Mouse (Mus musculus) embryo, embryonic 9.5 days (tissue): ENCODE measurements around the gene Fryl.

ENCODE experiments used
- DNase-seq: peaks from one replicate; pipeline ENCODE4 v3.0.0-alpha.2; 2017; ENCODE audit errors: extremely low spot score

The Fryl gene

DNA sequence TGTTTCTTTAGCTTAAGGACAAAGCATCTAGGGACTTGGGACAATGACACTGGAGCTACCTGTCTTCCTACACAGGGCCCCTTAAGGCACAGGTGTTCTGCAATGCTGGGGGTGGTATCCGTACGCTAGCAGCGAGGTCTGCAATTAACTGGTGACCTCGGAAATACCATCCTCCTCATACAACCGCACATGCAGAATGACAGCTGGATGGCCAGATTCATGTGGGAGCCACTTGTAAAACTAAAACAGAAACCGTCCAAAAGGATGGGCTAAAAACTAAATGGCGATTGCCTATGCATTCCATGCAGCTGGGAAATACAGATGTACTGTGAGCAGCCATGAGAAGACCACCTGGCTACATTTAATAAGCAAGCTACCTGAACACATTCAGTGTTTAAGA, 34.6 kb downstream of the Fryl start:
- DNase-seq: no peak

DNA sequence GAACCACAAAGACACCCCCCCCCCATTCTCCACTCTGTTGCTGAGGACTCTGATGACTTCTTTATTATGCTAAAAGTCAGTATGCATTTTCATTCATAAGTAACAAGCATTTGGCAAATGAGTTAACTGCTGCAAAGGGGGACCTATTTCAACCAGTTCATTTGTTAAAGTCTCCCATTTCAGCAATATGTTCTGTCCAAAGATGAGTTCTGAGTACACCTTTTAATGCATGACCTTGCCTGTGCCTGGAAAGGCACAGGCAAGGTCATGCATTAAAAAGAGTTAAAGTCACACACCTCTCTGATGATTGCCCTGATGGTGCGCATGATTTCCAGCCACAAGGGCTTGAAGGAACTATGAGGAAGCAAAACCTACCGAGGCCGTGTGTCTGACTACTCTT, 36.7 kb downstream of the Fryl start:
- no peak for DNase-seq

DNA sequence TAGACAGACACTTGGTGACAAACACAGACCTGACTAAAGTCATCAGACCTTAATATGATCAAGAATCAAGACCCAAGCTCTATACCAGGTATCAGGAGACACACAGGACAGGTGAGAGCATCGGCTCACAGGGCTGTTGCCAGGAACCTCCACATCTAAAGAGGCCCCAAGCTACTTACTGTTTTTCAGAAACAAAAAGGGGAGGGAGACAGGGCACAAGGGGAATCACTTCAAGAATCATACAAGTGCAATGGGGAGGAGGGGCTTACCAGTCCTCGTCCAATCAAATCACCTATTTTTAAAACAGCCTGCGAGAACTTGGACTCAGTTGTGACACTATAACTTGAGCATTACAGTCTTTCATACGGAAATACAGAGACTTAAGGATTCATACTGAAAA, 38.4 kb downstream of the Fryl start:
- DNase-seq: no peak

DNA sequence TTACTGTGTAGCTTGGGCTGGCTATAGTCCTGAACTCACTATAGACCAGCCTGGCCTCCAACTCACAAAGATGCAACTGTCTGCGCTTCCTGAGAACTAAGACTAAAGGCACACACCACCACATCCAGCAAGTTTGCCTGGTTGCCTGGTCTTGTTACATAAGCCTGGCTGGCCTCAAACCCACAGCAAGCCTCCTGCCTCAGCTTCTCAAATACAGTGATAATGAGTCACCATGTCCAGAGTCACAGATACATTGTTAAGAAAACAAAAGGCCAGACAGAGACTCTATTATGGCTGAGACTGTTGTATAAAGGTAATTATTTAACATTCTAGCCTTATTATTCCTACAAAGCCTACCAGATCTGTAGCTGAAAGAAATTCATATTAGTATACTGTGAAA, 39.3 kb downstream of the Fryl start:
- DNase-seq: no peak

DNA sequence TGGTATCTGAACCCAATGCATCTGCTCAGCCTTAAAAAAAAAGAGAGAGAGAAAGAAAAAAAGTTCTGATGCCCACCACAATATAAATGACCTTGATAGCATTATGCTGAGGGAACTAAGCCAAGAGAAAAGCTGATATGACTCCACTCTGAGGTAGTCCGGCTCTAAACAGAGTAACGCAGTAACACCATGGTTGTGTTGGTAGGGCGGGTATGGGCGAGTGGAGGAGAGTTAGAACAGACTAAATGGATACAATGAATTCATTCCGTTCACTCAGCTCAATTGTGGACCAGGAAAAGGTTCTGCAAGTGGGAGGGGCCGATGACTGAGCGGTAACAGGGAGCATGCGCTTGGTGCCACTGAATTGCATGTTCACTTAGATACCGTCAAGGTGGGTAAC, 40.4 kb downstream of the Fryl start:
- no peak for DNase-seq

DNA sequence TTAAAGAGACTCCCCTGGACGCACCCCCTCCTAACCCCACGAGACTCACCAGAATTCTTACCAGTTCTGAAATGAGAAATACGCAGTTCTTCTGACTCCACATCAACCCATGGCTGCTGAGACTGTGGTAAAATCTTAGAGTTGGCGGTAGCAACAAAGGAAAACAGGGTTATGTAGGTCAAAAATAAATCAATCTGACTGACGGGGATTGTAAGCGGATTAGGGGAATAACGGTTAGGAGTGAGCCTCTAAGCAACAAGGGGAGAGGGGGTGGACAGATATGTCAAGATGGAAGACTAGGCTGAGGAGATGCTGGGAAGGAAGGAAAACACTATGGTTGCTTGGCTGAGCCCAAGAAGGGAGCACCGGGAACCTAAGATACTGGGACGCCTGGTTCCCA, 44.0 kb downstream of the Fryl start:
- no peak for DNase-seq

DNA sequence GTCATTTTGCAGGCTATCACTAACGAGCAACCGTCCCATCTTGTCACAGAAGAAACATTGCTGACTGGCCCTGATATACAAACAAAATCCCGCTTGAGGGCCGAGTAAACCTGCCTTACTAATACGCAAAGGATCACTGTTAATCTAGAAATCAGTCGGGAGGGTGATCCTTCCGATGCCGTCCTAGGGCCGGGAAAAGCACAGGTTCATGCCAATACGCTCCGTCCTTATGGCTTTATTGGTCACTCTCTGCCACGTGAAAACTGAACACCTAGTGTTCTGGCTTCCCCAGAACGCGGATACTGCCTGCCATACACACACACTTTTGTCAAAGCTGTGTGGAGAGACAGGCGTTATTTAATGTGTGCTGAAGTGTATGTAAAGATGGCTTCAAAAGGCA, 44.5 kb downstream of the Fryl start:
- DNase-seq: no peak

DNA sequence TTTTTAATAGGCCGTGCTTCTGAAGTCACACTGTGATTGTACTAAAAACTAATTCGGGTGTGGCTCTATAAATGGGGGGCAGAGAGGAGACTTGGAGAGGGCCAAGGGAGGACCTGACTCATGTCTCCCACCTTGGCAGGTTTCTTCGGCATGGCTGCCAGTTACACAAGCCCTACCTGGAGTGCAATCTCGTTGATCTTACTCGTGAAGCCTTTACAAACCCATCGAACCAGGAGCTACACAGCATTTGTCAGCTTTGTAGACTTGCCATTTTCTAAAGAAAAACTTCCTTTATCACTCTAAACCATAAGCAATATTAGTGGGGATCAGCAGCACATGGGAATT, 45.5 kb downstream of the Fryl start:
- DNase-seq: no peak

DNA sequence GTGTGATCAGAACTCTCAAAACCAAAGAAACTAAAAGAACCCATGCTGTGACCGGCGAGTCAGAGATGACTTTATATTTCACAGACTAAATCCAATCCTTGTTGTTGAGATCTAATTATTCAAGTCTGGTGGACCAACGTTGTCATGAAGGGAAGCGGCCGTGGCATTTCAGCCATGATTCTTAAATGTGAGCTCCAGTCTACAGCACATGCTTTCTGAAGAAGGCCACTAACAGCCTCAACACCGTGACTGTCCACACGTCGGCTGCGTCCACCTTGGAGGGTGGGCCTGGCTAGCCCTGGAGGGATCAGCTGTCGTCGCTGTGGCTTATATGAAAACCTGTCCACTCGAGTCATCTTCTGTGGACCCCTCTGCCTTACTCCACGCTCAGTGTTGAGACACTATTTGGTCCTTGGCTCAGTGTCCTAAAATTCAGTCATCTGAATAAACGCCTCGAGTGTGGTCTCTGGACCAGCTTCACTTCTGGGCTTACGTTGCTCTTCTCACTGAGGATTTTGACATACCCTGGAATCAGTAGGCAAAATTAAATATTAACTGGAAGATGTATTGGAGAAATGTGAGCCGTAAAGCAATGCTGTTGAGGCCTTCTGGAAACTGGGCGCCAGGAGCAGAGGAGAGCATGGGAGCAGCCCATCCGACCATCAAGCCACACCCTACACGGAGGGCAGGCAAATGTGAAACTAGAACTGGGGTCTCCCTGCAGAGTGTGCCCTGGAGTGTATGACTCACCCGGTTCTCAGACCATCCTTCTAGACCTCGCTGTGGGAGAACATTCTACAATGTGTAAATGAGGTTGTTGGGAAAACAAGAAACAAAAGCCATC, 46.1 kb downstream of the Fryl start:
- no peak for DNase-seq

DNA sequence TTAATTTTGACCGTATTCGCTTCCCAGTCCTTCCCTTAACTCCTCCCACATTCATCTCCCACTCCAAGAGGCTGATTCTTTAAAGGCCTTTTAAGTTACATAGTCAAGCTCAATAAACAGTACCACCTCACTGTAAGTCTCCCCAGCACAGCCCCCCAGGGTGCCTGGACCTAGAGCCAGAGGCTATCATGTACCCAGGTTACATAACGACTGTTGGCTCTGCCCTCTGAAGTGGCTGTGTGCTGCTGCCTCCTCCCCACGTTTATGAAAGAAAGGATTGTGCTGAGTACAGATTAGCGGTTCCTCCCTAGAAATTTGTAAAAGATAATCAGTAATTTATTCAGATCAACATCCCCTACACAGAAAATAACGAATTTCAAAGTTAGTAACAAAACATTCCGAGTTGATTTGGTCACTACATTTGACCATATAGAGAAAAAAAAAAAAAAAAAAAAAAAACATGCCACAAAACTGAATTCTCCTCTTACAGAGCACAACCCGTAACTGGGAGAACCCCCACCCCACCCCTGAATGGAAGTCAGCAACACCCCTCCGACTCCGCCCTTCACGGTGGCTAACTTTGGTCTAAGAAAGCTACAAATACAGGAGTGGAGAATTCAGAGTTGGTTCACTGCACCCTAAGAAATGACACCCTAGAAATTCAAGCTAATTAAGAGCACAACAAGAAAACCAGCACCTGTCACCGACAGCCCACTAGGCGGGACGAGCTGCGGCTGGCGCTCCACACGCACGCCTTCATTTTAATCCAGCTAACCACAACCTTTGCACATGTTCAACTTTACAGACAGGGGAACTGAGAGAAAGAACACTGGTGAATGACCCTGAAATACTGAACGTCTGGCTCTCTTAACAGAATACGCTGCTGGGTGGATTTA, 47.0 kb downstream of the Fryl start:
- no peak for DNase-seq

DNA sequence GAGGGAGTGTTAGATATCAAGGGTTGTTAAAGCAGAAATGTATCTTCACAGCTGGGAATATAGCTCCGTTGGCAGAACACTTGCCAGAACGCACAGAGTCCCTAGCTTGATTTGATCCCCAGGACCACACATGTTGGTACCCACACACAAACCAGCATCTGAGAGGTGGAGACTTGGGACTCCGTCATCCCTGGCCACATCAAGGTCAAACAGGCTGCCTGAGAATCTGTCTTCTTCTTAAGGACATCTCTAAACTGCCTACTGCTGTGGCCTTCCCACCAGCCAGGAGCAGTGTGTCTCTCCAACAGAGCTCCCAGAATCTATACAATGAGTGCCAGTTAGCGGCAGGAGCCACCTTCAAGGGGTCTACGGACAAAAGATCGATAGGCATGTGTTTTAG, 47.8 kb downstream of the Fryl start:
- no peak for DNase-seq

DNA sequence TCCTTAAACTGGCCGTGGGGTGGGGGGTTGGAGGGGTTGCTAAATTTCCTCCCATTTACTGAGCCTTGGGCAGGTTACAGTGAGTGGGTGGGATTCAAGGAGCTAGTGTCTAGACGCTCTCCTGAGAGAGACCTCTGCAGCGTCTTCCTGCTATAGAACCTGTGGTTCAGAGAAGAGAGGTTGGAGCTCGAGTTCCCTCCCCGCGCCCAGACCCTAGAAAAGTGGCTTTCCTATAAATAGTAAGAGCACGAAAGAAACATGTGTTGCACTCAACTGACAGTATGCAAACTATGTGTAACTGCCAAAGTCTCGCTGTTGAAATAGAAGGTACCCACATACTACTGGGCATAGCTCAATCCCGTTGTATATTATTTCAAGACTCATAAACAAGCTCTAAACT, 49.7 kb downstream of the Fryl start:
- DNase-seq: no peak

DNA sequence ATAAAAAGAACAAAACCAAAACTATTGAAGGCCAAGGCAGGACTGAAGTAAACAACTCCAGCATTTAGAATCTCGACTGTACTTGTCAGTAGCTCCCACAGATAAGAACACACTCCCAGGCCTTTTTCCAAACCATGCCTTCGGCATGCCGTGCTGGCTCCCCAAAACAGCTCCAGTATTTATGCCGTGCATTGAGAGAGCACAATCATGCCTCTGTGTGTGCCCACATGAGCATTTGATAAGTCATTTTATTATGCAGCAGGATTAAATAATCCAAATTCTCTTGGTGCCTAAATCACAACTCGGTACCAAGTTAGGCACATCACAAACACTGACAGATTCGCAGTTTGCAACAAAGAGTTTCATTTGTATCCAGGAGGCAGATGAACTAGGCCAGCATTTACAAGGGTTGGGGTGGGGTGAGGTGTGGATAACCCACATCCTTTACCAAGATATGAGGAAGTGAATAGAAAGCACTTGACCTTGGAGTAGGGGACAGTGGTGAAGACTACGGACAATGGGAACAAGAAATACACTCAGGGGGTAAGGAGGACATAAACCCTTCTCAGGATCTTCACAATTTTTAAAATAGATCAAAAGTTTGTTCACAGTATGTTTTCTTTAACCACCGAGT, 50.3 kb downstream of the Fryl start:
- DNase-seq: no peak

DNA sequence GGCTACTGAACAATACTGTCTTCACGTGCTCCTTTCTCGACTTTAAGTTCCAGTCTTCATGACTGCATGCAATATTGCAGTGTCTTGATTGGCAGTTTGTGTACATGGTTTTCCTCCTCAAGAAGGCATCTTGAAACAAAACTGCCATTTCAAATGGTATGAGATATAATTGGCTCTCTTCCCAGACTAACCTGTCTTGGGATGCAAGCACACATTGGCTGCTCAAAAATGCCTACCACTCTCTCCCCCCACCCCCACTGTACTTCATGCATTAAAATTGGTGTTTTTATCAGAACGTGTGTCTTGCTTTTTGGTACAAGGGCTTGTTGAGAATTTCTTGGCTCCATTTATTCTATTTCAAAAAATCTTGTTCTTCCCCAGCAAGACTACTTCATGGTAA, 51.4 kb downstream of the Fryl start:
- no peak for DNase-seq

DNA sequence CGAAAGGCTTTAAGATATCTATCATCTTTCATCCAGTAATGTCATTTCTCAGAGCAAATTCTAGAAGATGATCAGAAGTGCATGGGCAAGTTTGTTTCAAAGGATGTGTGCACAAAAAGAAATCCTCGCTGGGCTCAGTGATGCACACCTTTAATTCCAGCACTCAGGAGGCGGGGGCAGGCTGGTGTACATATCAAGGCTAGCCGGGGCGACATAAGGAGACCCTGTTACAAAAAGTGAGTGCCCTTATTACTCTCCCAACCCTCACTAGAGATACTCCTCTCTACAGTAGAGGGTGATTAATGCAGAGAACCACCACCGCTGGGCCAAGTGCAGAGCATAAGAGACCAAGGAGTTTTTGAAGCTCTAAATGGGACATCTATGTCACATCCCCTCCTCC, 53.9 kb downstream of the Fryl start:
- no peak for DNase-seq

DNA sequence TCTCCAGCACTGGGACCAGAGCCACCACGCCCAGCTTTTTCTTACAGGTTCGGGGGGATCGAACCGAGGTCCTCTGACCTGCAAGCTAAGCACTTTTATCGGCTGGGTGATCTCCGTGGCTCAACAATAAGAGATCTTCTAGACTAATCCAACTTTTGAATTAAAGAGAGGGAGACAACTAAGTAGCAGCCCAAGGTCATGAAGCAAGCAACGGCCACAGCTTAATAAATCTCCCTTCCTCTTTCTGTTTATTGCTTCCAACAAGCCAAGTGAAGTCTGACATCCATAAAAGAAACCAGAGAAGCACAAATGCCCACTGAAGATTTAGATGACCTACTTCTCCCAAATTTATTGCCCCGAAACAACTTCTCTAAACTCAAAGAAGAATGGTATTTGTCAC, 54.3 kb downstream of the Fryl start:
- DNase-seq: no peak

DNA sequence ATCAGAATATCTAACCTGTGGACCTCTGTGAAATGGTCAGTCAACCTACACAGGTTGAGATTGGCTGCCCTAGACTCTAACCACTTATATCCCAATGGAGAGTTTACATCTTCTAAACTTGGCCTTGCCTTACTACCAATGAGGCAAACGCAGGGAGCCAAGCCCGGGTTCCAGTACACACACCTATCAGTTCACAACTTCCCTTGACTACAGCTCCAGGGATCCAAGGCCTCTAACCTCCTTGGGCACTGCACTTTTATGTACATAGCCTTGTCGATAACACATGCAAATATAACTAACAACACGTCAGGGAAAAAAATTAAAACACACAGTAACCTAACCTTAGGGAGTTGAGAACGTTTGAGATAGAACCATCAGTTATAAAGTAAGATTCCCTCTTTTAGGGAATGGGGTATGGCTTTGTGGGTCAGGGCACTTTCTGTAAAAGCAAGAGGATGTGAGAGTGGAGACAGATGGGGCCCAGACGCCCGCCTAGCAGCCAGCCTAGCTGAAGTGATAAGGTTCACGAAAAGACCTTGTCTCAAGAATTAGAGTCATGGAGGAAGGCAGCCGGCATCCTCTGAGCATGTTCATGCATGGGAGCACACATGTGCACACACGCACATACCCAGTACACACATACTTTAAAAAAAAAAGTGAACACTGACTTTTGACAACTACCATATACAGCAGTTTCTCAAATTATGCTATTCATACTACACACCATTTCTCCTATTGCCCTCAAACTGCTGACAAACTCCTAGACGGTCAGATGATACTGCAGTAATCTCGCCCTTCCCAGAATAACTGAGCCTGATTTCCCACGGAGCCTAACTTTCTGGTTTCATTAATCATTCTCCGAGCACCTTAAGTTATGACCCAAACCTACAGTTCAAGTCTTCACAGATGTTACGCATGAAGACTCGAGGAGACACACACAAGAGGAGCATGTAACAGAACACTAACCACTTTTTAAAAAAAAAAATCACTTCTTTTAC, 55.7 kb downstream of the Fryl start:
- no peak for DNase-seq

DNA sequence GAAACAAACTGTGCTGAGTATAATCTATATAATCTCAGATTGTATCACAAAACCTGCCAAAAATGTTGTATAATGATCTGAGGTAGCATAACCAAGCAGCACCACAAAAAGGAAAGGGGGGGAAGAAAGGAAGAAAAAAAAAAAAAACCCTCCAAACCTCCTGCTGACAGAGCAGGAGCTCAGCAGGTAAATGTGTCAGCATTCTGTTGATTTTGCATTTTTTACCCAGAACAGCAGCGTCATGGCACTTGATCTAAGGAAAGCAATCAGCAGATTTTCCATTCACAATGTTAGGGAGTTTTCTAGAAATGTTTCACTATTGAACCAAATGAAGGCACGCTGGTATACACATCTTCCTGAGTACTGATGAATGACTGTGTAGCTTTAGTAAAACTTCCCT, 56.8 kb downstream of the Fryl start:
- DNase-seq: no peak

DNA sequence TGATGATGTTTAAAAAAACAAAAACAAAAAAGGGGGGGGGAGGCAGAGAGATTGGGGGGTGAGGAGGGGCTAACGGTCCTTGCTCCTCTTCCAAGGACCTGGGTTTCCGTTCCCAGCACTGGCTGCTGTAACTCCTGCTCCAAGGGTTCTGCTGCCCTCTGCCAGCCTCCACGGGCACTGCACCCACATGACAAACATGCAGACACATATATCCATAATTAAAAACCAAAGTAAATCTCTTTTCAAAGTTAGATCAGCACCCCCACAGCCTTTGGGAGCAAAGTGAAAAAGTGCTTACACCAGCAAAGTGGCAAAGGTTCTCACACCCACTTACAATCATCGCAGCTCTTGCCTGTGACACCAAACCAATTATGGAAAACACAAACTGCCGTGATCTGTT, 57.7 kb downstream of the Fryl start:
- no peak for DNase-seq

DNA sequence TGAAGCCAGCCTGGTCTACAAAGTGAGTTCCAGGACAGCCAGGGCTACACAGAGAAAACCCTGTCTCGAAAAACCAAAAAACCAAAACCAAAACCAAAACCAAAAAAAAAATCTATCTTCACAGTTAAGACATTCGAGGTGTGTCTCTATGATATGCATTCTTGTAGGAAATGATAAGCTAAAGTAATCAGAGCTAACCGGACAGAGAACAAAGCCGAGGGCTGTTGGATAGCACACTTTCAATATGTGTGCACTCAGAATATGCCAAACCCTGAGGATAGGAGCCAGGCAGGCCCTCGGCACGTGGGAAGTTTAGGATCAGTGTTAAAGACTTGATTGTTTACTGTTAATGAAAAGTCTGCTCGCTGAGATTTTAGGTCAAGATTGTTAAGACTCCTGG, 58.6 kb downstream of the Fryl start:
- no peak for DNase-seq

DNA sequence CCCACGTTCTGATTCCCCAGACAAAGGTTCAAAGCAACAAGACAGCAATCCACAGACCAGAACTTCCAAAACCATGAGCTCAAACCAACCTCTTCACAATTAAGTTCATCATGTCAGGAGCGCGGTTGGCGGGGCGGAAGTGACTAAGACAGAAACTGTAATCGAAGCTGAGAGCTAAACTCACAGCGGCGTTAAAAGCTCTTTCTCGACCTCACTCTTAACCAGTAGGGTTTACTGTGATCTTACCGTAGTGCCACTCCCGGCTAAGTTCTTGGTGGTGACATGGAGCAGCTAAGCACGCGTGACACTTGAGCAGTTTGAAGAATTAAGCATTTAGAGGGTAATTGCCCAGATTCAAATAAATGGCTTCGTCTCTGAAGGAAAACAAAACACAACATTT, 61.7 kb downstream of the Fryl start:
- DNase-seq: no peak
